Mouse (Mus musculus) cortical plate, adult 2 months (tissue): ENCODE measurements at regions not wholly inside any gene's neighbourhood (a gene's known extent, or its start where the extent isn't known, plus 50 kb on each side); places are given as distances from the start of the nearest gene placed in this dataset.

ENCODE experiments used
- H3K27ac ChIP-seq: fragments of 200-500 bp; 2 replicates; pipeline ENCODE4 v1.5.1; 2012; ENCODE audit warnings: low read length, control low read depth, inconsistent platforms; ENCODE audit not compliant: insufficient read depth
- H3K4me1 ChIP-seq: fragments of 200-500 bp; 2 replicates; pipeline ENCODE4 v1.6.1; 2011; ENCODE audit warnings: low read length; ENCODE audit not compliant: control insufficient read depth, insufficient read depth
- H3K4me3 ChIP-seq: fragments of 200-500 bp; 2 replicates; pipeline ENCODE4 v1.5.1; 2011; ENCODE audit warnings: mild to moderate bottlenecking, low read length, control low read depth; ENCODE audit not compliant: insufficient read depth
- CTCF ChIP-seq: fragments of 200-500 bp; IDR thresholded peaks from 2 replicates; pipeline ENCODE4 v1.5.1; 2011; ENCODE audit warnings: mild to moderate bottlenecking, control low read depth, low read length; ENCODE audit not compliant: insufficient read depth; ENCODE audit errors: extremely low read depth
- POLR2A ChIP-seq: fragments of 200-500 bp; IDR thresholded peaks from 2 replicates; pipeline ENCODE4 v1.6.1; 2011; ENCODE audit warnings: mild to moderate bottlenecking, low read length, control low read depth; ENCODE audit not compliant: insufficient read depth; ENCODE audit errors: extremely low read depth

- H3K27ac ChIP-seq: no peak overlapping the region
- H3K4me3 ChIP-seq: no peak overlapping the region
- TF ChIP-seq CTCF (no peak), POLR2A (no peak)
- no peaks in the 10 kb centered on the region; the same call in 1 of the 2 replicates for H3K4me1 ChIP-seq
These were observed 60.4 kb upstream of the Scaf11 start for GRCm38 (mm10) chr15:96521125-96521455.

GRCm38 (mm10) chr15:96520412-96521124 is 59.9 kb upstream of the Scaf11 start:
- TF ChIP-seq POLR2A: no peak
- TF ChIP-seq CTCF: peak; percentile 55
- Histone ChIP-seq H3K4me3 (no peak overlapping the region), H3K27ac (no peak overlapping the region), H3K4me1 (no peaks in the 10 kb centered on the region; the same call in 1 of the 2 replicates)

GRCm38 (mm10) chr15:96518156-96518555 is 57.5 kb upstream of the Scaf11 start:
- no peak overlapping the region for H3K4me3 ChIP-seq
- H3K27ac ChIP-seq: no peak overlapping the region
- TF ChIP-seq POLR2A (no peak), CTCF (no peak)
- H3K4me1 ChIP-seq: no peaks in the 10 kb centered on the region

GRCm38 (mm10) chr15:96515620-96516019 is 55.0 kb upstream of the Scaf11 start:
- H3K4me1 ChIP-seq: no peaks in the 10 kb centered on the region
- no peak overlapping the region for H3K27ac ChIP-seq
- no peak overlapping the region for H3K4me3 ChIP-seq
- TF ChIP-seq CTCF (no peak), POLR2A (no peak)

GRCm38 (mm10) chr15:96512636-96513035 is 52.0 kb upstream of the Scaf11 start:
- Histone ChIP-seq H3K27ac (no peak overlapping the region), H3K4me1 (no peaks in the 10 kb centered on the region), H3K4me3 (no peak overlapping the region)
- TF ChIP-seq POLR2A (no peak), CTCF (no peak)
